Mouse (Mus musculus) heart, adult 2 months (tissue): ENCODE data around the gene Lrrc4.

ENCODE experiments used
- CTCF ChIP-seq: fragments of 200-600 bp; IDR thresholded peaks from 2 replicates; pipeline ENCODE4 v1.8.1; 2022; ENCODE audit warnings: antibody characterized with exemption, mild to moderate bottlenecking, moderate library complexity
- POLR2A ChIP-seq: fragments of 200-500 bp; IDR thresholded peaks from 2 replicates; pipeline ENCODE4 v1.6.1; 2011; ENCODE audit warnings: mild to moderate bottlenecking, low read depth, low read length, control low read depth; ENCODE audit not compliant: insufficient read depth

DNA sequence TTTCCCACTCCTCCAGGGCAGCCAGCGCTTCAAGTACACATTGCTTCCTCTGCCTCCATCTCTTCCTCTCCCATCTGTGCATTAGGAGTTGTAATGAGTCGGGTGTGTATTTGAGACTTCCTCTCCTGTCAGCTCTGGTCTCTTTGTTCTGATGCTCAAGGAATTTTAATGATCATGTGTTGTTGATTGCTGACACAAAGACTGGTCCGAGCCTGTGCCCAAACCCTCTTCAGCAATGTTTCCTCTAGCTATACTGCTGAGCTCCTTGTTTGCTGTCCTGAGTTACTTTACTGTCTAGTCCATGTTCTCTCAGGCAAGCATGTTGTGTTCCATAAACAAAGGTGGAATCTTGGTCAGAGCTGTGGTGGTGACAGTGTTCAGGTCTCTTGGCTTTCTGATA, 102.3 kb downstream of the Lrrc4 start:
- TF ChIP-seq CTCF (no peak), POLR2A (no peak)
